Mouse (Mus musculus): ENCODE results near the gene Cdh26. TPM values are rescaled to one million over a fixed set of nuclear protein-coding genes. Genes with fewer than 3 reads are reported as not detected.

The Cdh26 gene
- polyA plus RNA-seq, 1 experiment, result not detected

GRCm38 (mm10) chr2:178480932-178481331, 50.6 kb downstream of the Cdh26 start:
- Histone ChIP-seq H3ac (ENCODE audit: control insufficient read depth, insufficient read length, low read depth) (no peak overlapping the region), H3K27me3 (ENCODE audit: control insufficient read depth, insufficient read depth, insufficient read length) (no peaks in the 10 kb centered on the region), H3K36me3 (ENCODE audit: control insufficient read depth, insufficient read depth) (no peaks in the 10 kb centered on the region), H3K79me3 (ENCODE audit: low read depth) (no peaks in the 10 kb centered on the region), H3K79me2 (ENCODE audit: control insufficient read depth, insufficient read depth) (no peaks in the 10 kb centered on the region), H3K4me3 (ENCODE audit: insufficient read depth, poor library complexity, severe bottlenecking) (no peak overlapping the region)
- TF ChIP-seq MYOG (IDR thresholded peaks at IDR 0.05; ENCODE audit: control insufficient read depth, extremely low read depth, insufficient read length) (no peak), MAX (IDR thresholded peaks at IDR 0.05) (no peak), USF1 (IDR thresholded peaks at IDR 0.05; ENCODE audit: low read depth) (no peak), MYOD1 (IDR thresholded peaks at IDR 0.05; ENCODE audit: control insufficient read depth, insufficient read length, low read depth) (no peak), FOSL1 (IDR thresholded peaks at IDR 0.05; ENCODE audit: insufficient read depth, low read length, poor library complexity, severe bottlenecking) (no peak), CEBPB (IDR thresholded peaks at IDR 0.05; ENCODE audit: low read depth) (no peak), CTCF (IDR thresholded peaks at IDR 0.05; ENCODE audit: control insufficient read depth, insufficient read depth, insufficient read length) (no peak)

GRCm38 (mm10) chr2:178483462-178483861, 53.1 kb downstream of the Cdh26 start:
- TF ChIP-seq CTCF (IDR thresholded peaks at IDR 0.05; ENCODE audit: control insufficient read depth, insufficient read depth, insufficient read length), result no peak
- TF ChIP-seq MAX (IDR thresholded peaks at IDR 0.05), result no peak
- TF ChIP-seq CEBPB (IDR thresholded peaks at IDR 0.05; ENCODE audit: low read depth), result no peak
- no peak for TF ChIP-seq MYOD1 (IDR thresholded peaks at IDR 0.05; ENCODE audit: control insufficient read depth, insufficient read length, low read depth)
- no peak for TF ChIP-seq FOSL1 (IDR thresholded peaks at IDR 0.05; ENCODE audit: insufficient read depth, low read length, poor library complexity, severe bottlenecking)
- TF ChIP-seq USF1 (IDR thresholded peaks at IDR 0.05; ENCODE audit: low read depth), result no peak
- TF ChIP-seq MYOG (IDR thresholded peaks at IDR 0.05; ENCODE audit: control insufficient read depth, extremely low read depth, insufficient read length), result no peak
- no peaks in the 10 kb centered on the region for H3K79me2 ChIP-seq (ENCODE audit: control insufficient read depth, insufficient read depth)

GRCm38 (mm10) chr2:178488276-178488675, 57.9 kb downstream of the Cdh26 start:
- H3K36me3 ChIP-seq (ENCODE audit: control insufficient read depth, insufficient read depth), result no peaks in the 10 kb centered on the region
- no peaks in the 10 kb centered on the region for H3K79me2 ChIP-seq (ENCODE audit: control insufficient read depth, insufficient read depth)
- H3ac ChIP-seq (ENCODE audit: control insufficient read depth, insufficient read length, low read depth), result no peak overlapping the region
- H3K27me3 ChIP-seq (ENCODE audit: control insufficient read depth, insufficient read depth, insufficient read length), result no peaks in the 10 kb centered on the region
- no peak overlapping the region for H3K4me3 ChIP-seq (ENCODE audit: insufficient read depth, poor library complexity, severe bottlenecking)
- no peak for TF ChIP-seq MYOD1 (IDR thresholded peaks at IDR 0.05; ENCODE audit: control insufficient read depth, insufficient read length, low read depth)
- TF ChIP-seq USF1 (IDR thresholded peaks at IDR 0.05; ENCODE audit: low read depth), result no peak
- no peak for TF ChIP-seq MAX (IDR thresholded peaks at IDR 0.05)
- TF ChIP-seq MYOG (IDR thresholded peaks at IDR 0.05; ENCODE audit: control insufficient read depth, extremely low read depth, insufficient read length), result no peak
- no peak for TF ChIP-seq CEBPB (IDR thresholded peaks at IDR 0.05; ENCODE audit: low read depth)
- no peak for TF ChIP-seq CTCF (IDR thresholded peaks at IDR 0.05; ENCODE audit: control insufficient read depth, insufficient read depth, insufficient read length)
- no peak for TF ChIP-seq FOSL1 (IDR thresholded peaks at IDR 0.05; ENCODE audit: insufficient read depth, low read length, poor library complexity, severe bottlenecking)
- H3K79me3 ChIP-seq (ENCODE audit: low read depth), result no peaks in the 10 kb centered on the region

More at GRCm38 (mm10) chr2:178483462-178483861, 53.1 kb downstream of the Cdh26 start:
- Histone ChIP-seq H3K27me3 (ENCODE audit: control insufficient read depth, insufficient read depth, insufficient read length) (no peaks in the 10 kb centered on the region), H3ac (ENCODE audit: control insufficient read depth, insufficient read length, low read depth) (no peak overlapping the region), H3K79me3 (ENCODE audit: low read depth) (no peaks in the 10 kb centered on the region), H3K36me3 (ENCODE audit: control insufficient read depth, insufficient read depth) (no peaks in the 10 kb centered on the region), H3K4me3 (ENCODE audit: insufficient read depth, poor library complexity, severe bottlenecking) (no peak overlapping the region)

GRCm38 (mm10) chr2:178490245-178490920, 60.1 kb downstream of the Cdh26 start:
- no peaks in the 10 kb centered on the region for H3K79me3 ChIP-seq (ENCODE audit: low read depth)
- H3K4me3 ChIP-seq (ENCODE audit: insufficient read depth, poor library complexity, severe bottlenecking), result no peak overlapping the region
- TF ChIP-seq MYOD1 (IDR thresholded peaks at IDR 0.05; ENCODE audit: control insufficient read depth, insufficient read length, low read depth), result no peak
- no peak for TF ChIP-seq CEBPB (IDR thresholded peaks at IDR 0.05; ENCODE audit: low read depth)
- TF ChIP-seq MYOG (IDR thresholded peaks at IDR 0.05; ENCODE audit: control insufficient read depth, extremely low read depth, insufficient read length), result no peak
- no peak for TF ChIP-seq CTCF (IDR thresholded peaks at IDR 0.05; ENCODE audit: control insufficient read depth, insufficient read depth, insufficient read length)
- no peak for TF ChIP-seq USF1 (IDR thresholded peaks at IDR 0.05; ENCODE audit: low read depth)
- no peak for TF ChIP-seq MAX (IDR thresholded peaks at IDR 0.05)
- no peak for TF ChIP-seq FOSL1 (IDR thresholded peaks at IDR 0.05; ENCODE audit: insufficient read depth, low read length, poor library complexity, severe bottlenecking)
- H3K27me3 ChIP-seq (ENCODE audit: control insufficient read depth, insufficient read depth, insufficient read length), result no peaks in the 10 kb centered on the region
- H3K36me3 ChIP-seq (ENCODE audit: control insufficient read depth, insufficient read depth), result no peaks in the 10 kb centered on the region
- H3ac ChIP-seq (ENCODE audit: control insufficient read depth, insufficient read length, low read depth), result no peak overlapping the region
- H3K79me2 ChIP-seq (ENCODE audit: control insufficient read depth, insufficient read depth), result no peaks in the 10 kb centered on the region

- no peaks in the 10 kb centered on the region for H3K27me3 ChIP-seq (ENCODE audit: control insufficient read depth, insufficient read depth, insufficient read length)
- H3K4me3 ChIP-seq (ENCODE audit: insufficient read depth, poor library complexity, severe bottlenecking), result no peak overlapping the region
- H3ac ChIP-seq (ENCODE audit: control insufficient read depth, insufficient read length, low read depth), result no peak overlapping the region
- no peaks in the 10 kb centered on the region for H3K79me2 ChIP-seq (ENCODE audit: control insufficient read depth, insufficient read depth)
- H3K79me3 ChIP-seq (ENCODE audit: low read depth), result no peaks in the 10 kb centered on the region
- TF ChIP-seq USF1 (IDR thresholded peaks at IDR 0.05; ENCODE audit: low read depth) (no peak), CTCF (IDR thresholded peaks at IDR 0.05; ENCODE audit: control insufficient read depth, insufficient read depth, insufficient read length) (no peak), FOSL1 (IDR thresholded peaks at IDR 0.05; ENCODE audit: insufficient read depth, low read length, poor library complexity, severe bottlenecking) (no peak), MYOG (IDR thresholded peaks at IDR 0.05; ENCODE audit: control insufficient read depth, extremely low read depth, insufficient read length) (no peak), CEBPB (IDR thresholded peaks at IDR 0.05; ENCODE audit: low read depth) (no peak), MAX (IDR thresholded peaks at IDR 0.05) (no peak), MYOD1 (IDR thresholded peaks at IDR 0.05; ENCODE audit: control insufficient read depth, insufficient read length, low read depth) (no peak)
- H3K36me3 ChIP-seq (ENCODE audit: control insufficient read depth, insufficient read depth), result no peaks in the 10 kb centered on the region
Observed at GRCm38 (mm10) chr2:178494066-178494465, 63.7 kb downstream of the Cdh26 start.
